Mouse (Mus musculus): ENCODE data around the gene Olfr212. TPM values are rescaled to one million over a fixed set of nuclear protein-coding genes. Genes with fewer than 3 reads are reported as not detected.
"Not testable (repeated sequence)": the region's sequence is repeated elsewhere in the genome, so short reads cannot be mapped to it uniquely, and the experiment has no call there.

The Olfr212 gene
- not detected in 2 replicates for polyA plus RNA-seq (2015; fragmentation: Nextera tagmentation; extraction: Ambion mirVana)

GRCm38 (mm10) chr6:116506302-116507003, at the start of gene Olfr212:
Gene Olfr212 (plus strand): TSS chr6:116506516.
- H3K9me3 ChIP-seq (replicated peaks): peaks cover 13% of the 10 kb centered on the region
- H3K4me1 ChIP-seq (replicated peaks); H3K27me3 ChIP-seq; DNase-seq; H3K9ac ChIP-seq; H3K27ac ChIP-seq; ATAC-seq (ENCODE audit: low read depth); H3K4me3 ChIP-seq (replicated peaks); H3K4me2 ChIP-seq; H3K36me3 ChIP-seq: not testable (repeated sequence)
- WGBS (ENCODE audit: insufficient replicate concordance): 77% methylated on average over 20 of the region's 20 CpGs

DNA sequence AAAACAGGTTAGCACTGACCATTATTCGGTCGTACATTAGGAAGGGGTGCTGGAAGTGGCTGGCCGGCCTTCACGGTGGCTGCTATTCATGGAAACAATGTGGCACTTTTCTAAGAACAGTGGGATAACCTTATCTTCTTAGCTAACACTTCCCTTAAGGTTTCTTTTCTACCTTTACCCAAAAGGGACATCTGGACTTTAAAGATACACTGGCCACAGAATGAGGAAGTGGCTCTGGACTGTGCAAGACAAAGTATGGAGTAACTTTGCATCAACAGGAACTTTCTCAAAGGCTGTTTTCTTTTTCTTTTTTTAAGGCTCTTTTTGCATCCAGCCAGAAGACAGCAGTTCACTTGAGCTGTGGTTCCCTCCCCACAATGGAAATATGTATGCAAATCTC, 47.6 kb upstream of the Olfr212 start:
- H3K27ac ChIP-seq: no peak overlapping the region
- ATAC-seq (ENCODE audit: low read depth) (no peak), DNase-seq (no peak)
- H3K9me3 ChIP-seq (replicated peaks): no peaks in the 10 kb centered on the region
- 23% methylated on average over 4 of the region's 4 CpGs for WGBS (ENCODE audit: insufficient replicate concordance)
- no peak overlapping the region for H3K4me3 ChIP-seq (replicated peaks)
- H3K36me3 ChIP-seq: no peaks in the 10 kb centered on the region
- H3K4me2 ChIP-seq: no peak overlapping the region
- H3K4me1 ChIP-seq (replicated peaks): peaks cover 34% of the 10 kb centered on the region
- H3K9ac ChIP-seq: no peak overlapping the region
- peaks cover 30% of the 10 kb centered on the region for H3K27me3 ChIP-seq

DNA sequence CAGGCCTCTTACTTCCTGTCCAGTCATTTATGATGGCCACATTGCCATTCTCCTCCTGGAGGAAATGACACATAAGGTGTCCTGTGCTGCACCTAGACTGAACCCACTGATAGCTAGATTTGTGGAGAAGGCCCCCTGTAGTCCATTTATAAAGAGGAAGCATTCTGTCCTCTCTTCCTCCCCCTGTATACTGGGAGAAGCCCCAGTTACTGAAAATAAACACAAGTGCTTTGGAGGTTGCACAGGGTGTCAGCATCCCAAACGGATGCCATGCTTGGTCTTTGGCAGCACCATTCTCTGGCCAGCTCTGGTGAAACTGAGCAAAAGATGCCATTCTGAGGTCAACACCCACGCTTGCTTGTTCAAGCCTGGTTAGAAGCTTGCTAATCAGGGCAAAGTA, 47.1 kb upstream of the Olfr212 start:
- Histone ChIP-seq H3K4me2 (no peak overlapping the region), H3K9ac (no peak overlapping the region), H3K4me1 (replicated peaks) (peaks cover 34% of the 10 kb centered on the region), H3K27ac (no peak overlapping the region; the same call in 1 of the 2 replicates), H3K9me3 (replicated peaks) (no peaks in the 10 kb centered on the region), H3K36me3 (no peaks in the 10 kb centered on the region), H3K27me3 (peaks cover 30% of the 10 kb centered on the region), H3K4me3 (replicated peaks) (no peak overlapping the region)
- WGBS (ENCODE audit: insufficient replicate concordance): 30% methylated on average over 2 of the region's 2 CpGs
- ATAC-seq (ENCODE audit: low read depth) (no peak), DNase-seq (no peak)

GRCm38 (mm10) chr6:116460544-116461283, 45.6 kb upstream of the Olfr212 start, which contains the start of gene Alox5:
Gene Alox5 (minus strand): TSS chr6:116461178.
- H3K9ac ChIP-seq: peak within 1 kb of the TSS; percentile 33; the same call in 1 of the 2 replicates
- no peaks in the 10 kb centered on the region for H3K36me3 ChIP-seq
- peaks cover 30% of the 10 kb centered on the region for H3K4me1 ChIP-seq (replicated peaks)
- H3K4me2 ChIP-seq: peak within 1 kb of the TSS; percentile 72
- DNase-seq (peak; percentile 6), ATAC-seq (ENCODE audit: low read depth) (peak; percentile 55; the same call in 1 of the 2 replicates)
- peaks cover 30% of the 10 kb centered on the region for H3K27me3 ChIP-seq
- peak within 1 kb of the TSS; percentile 49 for H3K4me3 ChIP-seq (replicated peaks)
- WGBS (ENCODE audit: insufficient replicate concordance): 1% methylated on average over 43 of the region's 43 CpGs
- H3K27ac ChIP-seq: no peak within 1 kb of the TSS
- no peaks in the 10 kb centered on the region for H3K9me3 ChIP-seq (replicated peaks)

DNA sequence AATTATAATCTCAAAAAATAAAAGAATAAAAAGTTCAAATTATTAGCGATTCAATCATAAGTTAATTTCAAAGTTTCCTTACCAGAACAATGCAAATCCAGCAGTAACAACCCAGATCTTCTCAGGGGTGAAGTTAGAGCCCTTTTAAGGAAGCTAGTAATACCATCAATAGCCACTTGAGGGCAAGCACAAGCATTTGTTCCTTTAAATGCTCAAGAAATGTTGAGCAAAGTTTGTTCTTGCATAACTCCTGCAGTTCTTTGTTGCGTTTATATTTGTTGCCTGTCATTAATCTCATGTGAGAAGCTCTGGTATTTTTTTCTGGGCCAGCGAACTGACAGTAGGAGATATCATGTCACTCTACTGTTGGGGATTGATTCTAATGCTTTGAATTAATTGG, 38.2 kb upstream of the Olfr212 start:
- Histone ChIP-seq H3K4me2 (no peak overlapping the region), H3K27me3 (no peaks in the 10 kb centered on the region), H3K27ac (no peak overlapping the region), H3K4me3 (replicated peaks) (no peak overlapping the region), H3K9me3 (replicated peaks) (no peaks in the 10 kb centered on the region; the same call in 1 of the 2 replicates), H3K9ac (no peak overlapping the region), H3K4me1 (replicated peaks) (no peaks in the 10 kb centered on the region), H3K36me3 (no peaks in the 10 kb centered on the region)
- DNase-seq: no peak
- no peak for ATAC-seq (ENCODE audit: low read depth)
- 18% methylated on average over 3 of the region's 3 CpGs for WGBS (ENCODE audit: insufficient replicate concordance)

- H3K4me1 ChIP-seq (replicated peaks): no peaks in the 10 kb centered on the region
- DNase-seq: no peak
- H3K9me3 ChIP-seq (replicated peaks): no peaks in the 10 kb centered on the region
- WGBS (ENCODE audit: insufficient replicate concordance): 59% methylated on average over 1 of the region's 1 CpGs
- H3K9ac ChIP-seq: no peak overlapping the region
- H3K27me3 ChIP-seq: no peaks in the 10 kb centered on the region
- no peak overlapping the region for H3K4me3 ChIP-seq (replicated peaks)
- ATAC-seq (ENCODE audit: low read depth): no peak
- H3K4me2 ChIP-seq: no peak overlapping the region
- H3K36me3 ChIP-seq: no peaks in the 10 kb centered on the region
- H3K27ac ChIP-seq: no peak overlapping the region
These were observed 21.2 kb upstream of the Olfr212 start for GRCm38 (mm10) chr6:116485081-116485480.

DNA sequence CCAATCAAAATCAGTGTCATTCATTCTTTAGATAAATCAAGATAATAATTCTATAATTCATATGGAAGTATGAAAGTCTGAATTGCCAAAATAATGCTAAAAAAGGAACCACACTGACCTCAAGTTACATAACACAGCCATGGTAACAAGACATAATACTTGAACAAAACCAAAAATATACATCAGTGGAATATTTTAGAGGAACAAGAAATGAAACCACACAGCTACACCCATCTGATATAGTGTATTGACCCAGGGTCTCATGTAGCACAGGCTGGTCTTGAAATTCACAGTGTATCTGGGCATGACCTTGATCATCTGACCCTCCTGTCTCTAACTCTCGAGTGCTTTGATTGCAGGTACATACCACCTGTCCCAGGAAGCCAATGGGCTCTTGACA, 19.5 kb upstream of the Olfr212 start:
- Histone ChIP-seq H3K9ac (no peak overlapping the region), H3K27ac (no peak overlapping the region), H3K27me3 (no peaks in the 10 kb centered on the region), H3K4me3 (replicated peaks) (no peak overlapping the region), H3K4me1 (replicated peaks) (no peaks in the 10 kb centered on the region), H3K9me3 (replicated peaks) (no peaks in the 10 kb centered on the region), H3K4me2 (no peak overlapping the region), H3K36me3 (no peaks in the 10 kb centered on the region)
- 53% methylated on average over 1 of the region's 1 CpGs for WGBS (ENCODE audit: insufficient replicate concordance)
- DNase-seq: no peak
- ATAC-seq (ENCODE audit: low read depth): no peak

GRCm38 (mm10) chr6:116488791-116489190, 17.5 kb upstream of the Olfr212 start, which contains the start of gene Olfr211:
Gene Olfr211 (plus strand): TSS chr6:116489091.
- no peak for ATAC-seq (ENCODE audit: low read depth)
- Histone ChIP-seq H3K9ac (no peak within 1 kb of the TSS), H3K27ac (no peak within 1 kb of the TSS), H3K27me3 (no peaks in the 10 kb centered on the region), H3K4me3 (replicated peaks) (no peak within 1 kb of the TSS), H3K36me3 (no peaks in the 10 kb centered on the region), H3K4me2 (no peak within 1 kb of the TSS), H3K9me3 (replicated peaks) (no peaks in the 10 kb centered on the region), H3K4me1 (replicated peaks) (no peaks in the 10 kb centered on the region)
- no peak for DNase-seq
- WGBS (ENCODE audit: insufficient replicate concordance): 56% methylated on average over 4 of the region's 4 CpGs

DNA sequence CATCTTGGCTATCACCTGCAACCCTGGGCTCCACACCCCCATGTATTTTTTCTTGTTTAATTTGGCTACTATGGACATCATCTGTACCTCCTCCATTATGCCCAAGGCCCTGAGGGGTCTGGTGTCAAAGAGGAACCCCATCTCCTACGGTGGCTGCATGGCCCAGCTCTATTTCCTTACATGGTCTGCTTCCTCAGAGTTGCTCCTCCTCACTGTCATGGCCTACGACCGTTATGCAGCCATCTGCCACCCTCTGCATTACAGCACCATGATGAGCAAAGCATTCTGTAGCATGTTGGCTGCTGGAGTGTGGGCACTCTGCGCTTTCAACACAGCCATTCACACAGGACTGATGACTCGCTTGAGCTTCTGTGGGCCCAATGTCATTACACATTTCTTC, 12.6 kb upstream of the Olfr212 start:
- no peaks in the 10 kb centered on the region for H3K9me3 ChIP-seq (replicated peaks)
- no peak overlapping the region for H3K27ac ChIP-seq
- 49% methylated on average over 5 of the region's 5 CpGs for WGBS (ENCODE audit: insufficient replicate concordance)
- H3K4me3 ChIP-seq (replicated peaks): no peak overlapping the region
- no peak for ATAC-seq (ENCODE audit: low read depth)
- H3K36me3 ChIP-seq: no peaks in the 10 kb centered on the region
- no peaks in the 10 kb centered on the region for H3K27me3 ChIP-seq
- no peak overlapping the region for H3K4me2 ChIP-seq
- H3K4me1 ChIP-seq (replicated peaks): no peaks in the 10 kb centered on the region
- DNase-seq: no peak
- H3K9ac ChIP-seq: no peak overlapping the region

- no peaks in the 10 kb centered on the region for H3K9me3 ChIP-seq (replicated peaks)
- H3K4me3 ChIP-seq (replicated peaks): no peak overlapping the region
- no peak for DNase-seq
These were observed 10.4 kb upstream of the Olfr212 start for GRCm38 (mm10) chr6:116495960-116496359.

GRCm38 (mm10) chr6:116514832-116515231, 8.5 kb downstream of the Olfr212 start:
- DNase-seq: no peak
- Histone ChIP-seq H3K4me1 (replicated peaks) (no peaks in the 10 kb centered on the region), H3K9me3 (replicated peaks) (no peaks in the 10 kb centered on the region)

More at GRCm38 (mm10) chr6:116495960-116496359, 10.4 kb upstream of the Olfr212 start:
- H3K27ac ChIP-seq: no peak overlapping the region
- H3K4me2 ChIP-seq: no peak overlapping the region
- no peaks in the 10 kb centered on the region for H3K27me3 ChIP-seq
- H3K4me1 ChIP-seq (replicated peaks): no peaks in the 10 kb centered on the region
- H3K36me3 ChIP-seq: no peaks in the 10 kb centered on the region
- no peak for ATAC-seq (ENCODE audit: low read depth)
- 51% methylated on average over 1 of the region's 1 CpGs for WGBS (ENCODE audit: insufficient replicate concordance)
- no peak overlapping the region for H3K9ac ChIP-seq

More at GRCm38 (mm10) chr6:116514832-116515231, 8.5 kb downstream of the Olfr212 start:
- no peak overlapping the region for H3K4me3 ChIP-seq (replicated peaks)
- no peak overlapping the region for H3K9ac ChIP-seq
- no peak for ATAC-seq (ENCODE audit: low read depth)
- no peaks in the 10 kb centered on the region for H3K36me3 ChIP-seq
- no peak overlapping the region for H3K4me2 ChIP-seq
- no peaks in the 10 kb centered on the region for H3K27me3 ChIP-seq
- no peak overlapping the region for H3K27ac ChIP-seq

Measured in liver, embryonic 13.5 days (tissue).